Mouse (Mus musculus) intestine, embryonic 16.5 days (tissue): ENCODE results near the gene Gm20518. TPM values are rescaled to one million over a fixed set of nuclear protein-coding genes. Genes with fewer than 3 reads are reported as not detected.

Experiments
- polyA plus RNA-seq: library from polyadenylated mRNA; unstranded; fragments of >200 nt; fragmentation: Nextera tagmentation; extraction: Ambion mirVana; gene quantifications from 2 replicates; pipeline ENCODE4 v1.2.1, GENCODE M21; 2015

The Gm20518 gene
- polyA plus RNA-seq, 1 experiment from 2014 or later, result 0.31 TPM

Other genes with a start within 250 kb of the Gm20518 start
- 5.0 and 5.3 TPM in 2 replicates for gene Ccdc74a, start 245.2 kb downstream of the Gm20518 start, polyA plus RNA-seq
- gene Med15, start 158.8 kb downstream of the Gm20518 start, polyA plus RNA-seq, result 43.9 and 47.9 TPM in 2 replicates
- gene Klhl22, start 132.1 kb downstream of the Gm20518 start, polyA plus RNA-seq, result 56.5 and 59.2 TPM in 2 replicates
- gene Scarf2, start 94.4 kb downstream of the Gm20518 start, polyA plus RNA-seq, result 4.4 and 5.7 TPM in 2 replicates
- gene B830017H08Rik, start 58.5 kb downstream of the Gm20518 start, polyA plus RNA-seq, result not detected in 2 replicates
- gene Car15, start 53.3 kb downstream of the Gm20518 start, polyA plus RNA-seq, result 1.1 and 1.2 TPM in 2 replicates
- 0.05 TPM in 1 of 2 replicates, not detected in the other for gene Tssk1, start 2.6 kb upstream of the Gm20518 start, polyA plus RNA-seq
- 65.4 and 67.4 TPM in 2 replicates for gene Dgcr2, start 6.9 kb upstream of the Gm20518 start, polyA plus RNA-seq
- not detected in 2 replicates for gene Tssk2, start 7.0 kb upstream of the Gm20518 start, polyA plus RNA-seq
- 28.8 and 29.5 TPM in 2 replicates for gene Ess2, start 19.7 kb upstream of the Gm20518 start, polyA plus RNA-seq
- gene Gsc2, start 23.4 kb upstream of the Gm20518 start, polyA plus RNA-seq, result 0.23 TPM in 1 of 2 replicates, not detected in the other
- 255 and 287 TPM in 2 replicates for gene Slc25a1, start 36.5 kb upstream of the Gm20518 start, polyA plus RNA-seq
- 0.29 TPM in 1 of 2 replicates, not detected in the other for gene Vpreb2, start 88.8 kb upstream of the Gm20518 start, polyA plus RNA-seq
- gene Dgcr6, start 161.2 kb upstream of the Gm20518 start, polyA plus RNA-seq, result 77.0 and 77.1 TPM in 2 replicates
- gene Prodh, start 198.5 kb upstream of the Gm20518 start, polyA plus RNA-seq, result 20.1 and 24.4 TPM in 2 replicates
- 0.73 and 2.4 TPM in 2 replicates for gene Rtn4r, start 236.0 kb upstream of the Gm20518 start, polyA plus RNA-seq